Mouse (Mus musculus): ENCODE results near the gene Gm10644. TPM values are rescaled to one million over a fixed set of nuclear protein-coding genes. Genes with fewer than 3 reads are reported as not detected.

Gm10644 gene
- total and polyA plus RNA-seq, 2 experiments from 2014 or later, result 0.56 to 1.7 TPM

DNA sequence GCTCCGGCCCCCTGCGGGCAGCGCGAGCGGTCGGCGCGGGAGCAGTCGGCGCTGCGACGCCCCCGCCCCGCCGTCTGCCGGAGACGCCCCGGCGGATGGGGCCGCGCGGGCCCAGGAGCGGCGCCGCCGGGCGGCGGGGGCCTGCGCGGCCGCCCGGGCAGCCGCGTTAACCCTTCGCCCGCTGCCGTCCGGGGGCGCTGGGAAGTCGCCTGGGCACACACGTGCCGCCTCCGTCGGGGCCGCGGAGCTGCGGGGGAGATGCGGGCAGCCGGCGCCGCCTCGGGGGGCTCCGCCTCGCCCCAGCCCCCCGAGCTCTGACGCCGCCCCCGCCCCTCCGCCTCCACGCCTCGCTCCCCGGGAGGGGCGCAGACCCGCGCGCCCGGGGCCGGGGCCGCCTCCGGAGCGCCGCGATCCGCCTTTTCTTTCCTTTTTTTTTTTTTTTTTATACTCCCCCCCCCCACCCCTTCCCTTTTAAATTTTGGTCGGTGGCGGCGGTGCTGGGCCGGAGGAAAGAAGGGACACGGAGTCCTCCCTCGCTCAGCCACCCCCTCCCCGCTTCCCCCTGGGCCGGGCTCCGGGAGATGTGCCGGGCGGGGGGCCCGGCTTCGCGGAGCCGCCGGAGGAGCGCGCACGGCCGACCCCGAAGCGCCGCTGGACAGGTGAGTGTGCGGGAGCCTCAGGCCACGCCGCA is 54.6 kb downstream of the Gm10644 start:
- Histone ChIP-seq H3K4me2 (ENCODE audit: low read depth, low read length) (peak overlapping the region; percentile 69), H3K4me3 (ENCODE audit: low read length) (peak overlapping the region; percentile 93), H3K9me3 (ENCODE audit: low read length) (no peaks in the 10 kb centered on the region), H3K27ac (peak overlapping the region; percentile 99), H3K9ac (replicated peaks; ENCODE audit: low read length) (peak overlapping the region; percentile 95), H3K27me3 (ENCODE audit: insufficient read depth, low read length) (no peaks in the 10 kb centered on the region), H3K36me3 (ENCODE audit: insufficient read depth, low read length) (no peaks in the 10 kb centered on the region), H3K4me1 (ENCODE audit: insufficient read depth, low read length) (peaks cover 9% of the 10 kb centered on the region)
- no peak for TF ChIP-seq CTCF (IDR thresholded peaks at IDR 0.05; ENCODE audit: low read depth)
- WGBS, result under 1% methylated on average over 36 of the region's 100 CpGs
- ATAC-seq, result no peak
- DNase-seq (ENCODE audit: low spot score), result peak; percentile 74

DNA sequence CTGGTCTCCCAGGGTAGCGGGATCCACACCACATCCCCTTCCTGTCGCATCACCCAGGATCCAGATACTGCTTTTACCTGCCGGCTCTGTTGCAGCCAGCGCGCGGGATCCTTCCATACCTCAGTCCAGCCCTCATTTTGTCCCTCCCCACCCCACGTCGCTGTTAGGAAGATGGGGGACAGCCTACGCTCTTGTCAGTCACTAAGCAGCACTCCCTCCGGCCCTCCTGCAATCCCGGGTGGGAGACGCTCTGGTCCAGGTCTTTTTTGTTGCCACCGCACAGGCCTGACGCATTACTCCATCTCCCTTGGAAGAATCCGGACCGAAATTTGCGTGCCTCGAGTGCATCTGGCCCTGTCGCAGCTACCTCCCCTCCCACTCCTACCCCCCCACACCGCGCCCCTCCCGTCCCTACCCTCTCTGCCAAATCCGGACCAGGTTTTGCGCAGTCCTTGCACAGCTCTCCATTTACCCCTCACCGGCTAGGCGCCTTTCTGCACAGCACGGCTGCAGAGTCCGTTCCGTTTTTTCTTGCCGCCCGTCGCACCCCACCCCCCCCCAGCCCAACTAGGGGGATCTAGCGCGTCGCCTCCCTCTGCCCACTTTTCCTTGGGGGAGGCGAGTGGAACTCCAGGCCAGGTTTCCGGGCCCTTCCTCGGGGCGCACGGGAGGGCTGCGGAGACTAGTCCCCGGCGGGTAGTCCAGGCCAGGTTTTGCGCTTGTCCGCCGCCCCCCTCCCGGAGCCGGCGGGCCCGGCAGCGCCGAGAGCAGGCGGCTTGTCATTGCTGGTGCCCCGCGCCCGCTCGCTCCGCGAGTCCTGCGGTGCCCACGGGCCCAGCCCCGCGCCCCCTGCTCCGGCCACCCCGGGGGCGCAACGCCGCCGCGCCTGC is 55.4 kb downstream of the Gm10644 start, which contains the start of gene Adgrl1:
Gene Adgrl1, plus strand, starts transcription at position 743 of the 890 bp plus-strand sequence.
- peak within 1 kb of the TSS; percentile 95 for H3K9ac ChIP-seq (replicated peaks; ENCODE audit: low read length)
- no peaks in the 10 kb centered on the region for H3K27me3 ChIP-seq (ENCODE audit: insufficient read depth, low read length)
- H3K9me3 ChIP-seq (ENCODE audit: low read length), result no peaks in the 10 kb centered on the region
- DNase-seq (ENCODE audit: low spot score) (peak; percentile 98), ATAC-seq (peak; percentile 94)
- H3K36me3 ChIP-seq (ENCODE audit: insufficient read depth, low read length), result no peaks in the 10 kb centered on the region
- peak within 1 kb of the TSS; percentile 69 for H3K4me2 ChIP-seq (ENCODE audit: low read depth, low read length)
- peak within 1 kb of the TSS; percentile 93 for H3K4me3 ChIP-seq (ENCODE audit: low read length)
- peak within 1 kb of the TSS; percentile 99 for H3K27ac ChIP-seq
- under 1% methylated on average over 63 of the region's 70 CpGs for WGBS
- H3K4me1 ChIP-seq (ENCODE audit: insufficient read depth, low read length), result peaks cover 9% of the 10 kb centered on the region
- no peak for TF ChIP-seq CTCF (IDR thresholded peaks at IDR 0.05; ENCODE audit: low read depth)

DNA sequence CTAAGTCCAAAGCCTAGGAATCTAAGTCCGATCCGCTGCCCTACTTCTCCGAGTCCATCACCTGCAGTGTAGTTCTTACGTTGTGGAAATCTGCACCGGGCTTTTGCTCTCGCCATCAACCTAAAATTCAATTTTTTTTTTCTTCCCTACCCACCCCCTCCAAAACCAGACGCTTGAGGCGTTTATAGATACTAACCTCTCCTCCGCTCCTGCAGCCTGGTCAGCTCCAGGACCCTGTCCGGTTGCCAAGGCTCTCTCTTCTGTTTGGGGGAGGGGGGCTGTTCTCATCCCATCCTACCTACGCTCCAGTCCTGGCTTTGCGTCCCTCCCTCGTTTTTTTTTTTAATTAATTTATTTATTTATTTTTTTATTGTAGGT is 56.0 kb downstream of the Gm10644 start:
- H3K4me3 ChIP-seq (ENCODE audit: low read length), result peak overlapping the region; percentile 93
- peak overlapping the region; percentile 69 for H3K4me2 ChIP-seq (ENCODE audit: low read depth, low read length)
- H3K27ac ChIP-seq, result peak overlapping the region; percentile 99
- H3K27me3 ChIP-seq (ENCODE audit: insufficient read depth, low read length), result no peaks in the 10 kb centered on the region
- under 1% methylated on average over 13 of the region's 13 CpGs for WGBS
- DNase-seq (ENCODE audit: low spot score) (peak; percentile 93), ATAC-seq (no peak; the same call in 1 of the 2 replicates)
- no peak for TF ChIP-seq CTCF (IDR thresholded peaks at IDR 0.05; ENCODE audit: low read depth)
- no peaks in the 10 kb centered on the region for H3K9me3 ChIP-seq (ENCODE audit: low read length)
- H3K4me1 ChIP-seq (ENCODE audit: insufficient read depth, low read length), result peaks cover 7% of the 10 kb centered on the region
- no peaks in the 10 kb centered on the region for H3K36me3 ChIP-seq (ENCODE audit: insufficient read depth, low read length)
- peak overlapping the region; percentile 95 for H3K9ac ChIP-seq (replicated peaks; ENCODE audit: low read length)

DNA sequence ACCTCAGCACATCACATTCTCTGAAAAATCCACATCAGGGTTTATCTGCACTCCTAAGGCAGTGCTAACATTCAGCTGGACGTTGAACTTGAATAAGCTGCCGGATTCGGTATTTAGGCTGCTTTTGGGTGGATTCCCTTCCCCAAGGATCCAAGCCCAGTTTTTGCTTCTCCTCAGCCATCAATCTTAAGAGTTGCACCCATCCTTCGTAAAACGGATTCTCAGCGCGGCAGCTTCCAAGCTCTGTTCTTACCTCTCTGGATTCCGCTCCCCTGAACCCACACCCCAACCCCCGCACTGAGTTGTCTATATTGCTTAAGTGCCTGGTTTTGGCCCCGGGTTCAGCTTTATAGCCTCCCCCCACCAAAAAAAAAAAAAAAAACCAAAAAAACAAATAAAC is 56.5 kb downstream of the Gm10644 start:
- TF ChIP-seq CTCF (IDR thresholded peaks at IDR 0.05; ENCODE audit: low read depth), result no peak
- H3K4me3 ChIP-seq (ENCODE audit: low read length), result peak overlapping the region; percentile 93
- H3K27me3 ChIP-seq (ENCODE audit: insufficient read depth, low read length), result no peaks in the 10 kb centered on the region
- peak overlapping the region; percentile 69 for H3K4me2 ChIP-seq (ENCODE audit: low read depth, low read length)
- H3K9ac ChIP-seq (replicated peaks; ENCODE audit: low read length), result peak overlapping the region; percentile 95
- no peak for ATAC-seq
- no peaks in the 10 kb centered on the region for H3K36me3 ChIP-seq (ENCODE audit: insufficient read depth, low read length)
- 3% methylated on average over 10 of the region's 10 CpGs for WGBS
- H3K9me3 ChIP-seq (ENCODE audit: low read length), result no peaks in the 10 kb centered on the region
- peaks cover 4% of the 10 kb centered on the region for H3K4me1 ChIP-seq (ENCODE audit: insufficient read depth, low read length)
- peak overlapping the region; percentile 99 for H3K27ac ChIP-seq
- peak; percentile 78 for DNase-seq (ENCODE audit: low spot score)

DNA sequence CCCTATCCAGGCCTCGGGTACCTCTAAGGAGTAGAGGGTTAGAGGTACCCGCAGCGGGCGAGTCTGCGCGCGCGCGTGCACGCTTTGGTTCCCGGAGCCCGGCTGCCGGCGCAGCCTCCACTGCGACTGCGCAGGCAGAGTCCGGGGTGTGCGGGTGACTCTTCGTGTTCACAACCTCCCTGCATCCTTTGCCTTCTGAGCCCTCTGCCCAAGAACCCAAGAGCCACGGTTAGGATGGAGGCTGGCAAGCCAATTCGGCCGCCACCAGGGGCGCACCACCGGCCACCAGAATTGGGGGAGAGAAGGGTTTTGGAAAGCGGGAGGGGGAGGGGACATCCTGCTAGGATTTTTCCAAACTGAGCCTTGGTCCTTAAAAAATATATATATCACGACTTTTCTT is 57.8 kb downstream of the Gm10644 start:
- Histone ChIP-seq H3K9me3 (ENCODE audit: low read length) (no peaks in the 10 kb centered on the region), H3K4me1 (ENCODE audit: insufficient read depth, low read length) (no peaks in the 10 kb centered on the region; the same call in 1 of the 2 replicates), H3K36me3 (ENCODE audit: insufficient read depth, low read length) (no peaks in the 10 kb centered on the region), H3K4me3 (ENCODE audit: low read length) (peak overlapping the region; percentile 25), H3K4me2 (ENCODE audit: low read depth, low read length) (peak overlapping the region; percentile 69), H3K27me3 (ENCODE audit: insufficient read depth, low read length) (no peaks in the 10 kb centered on the region), H3K9ac (replicated peaks; ENCODE audit: low read length) (peak overlapping the region; percentile 10; the same call in 1 of the 2 replicates), H3K27ac (0 out of 2 replicates have a peak overlapping the region, but pooled peaks have one; percentile 99)
- peak; percentile 77 for TF ChIP-seq CTCF (IDR thresholded peaks at IDR 0.05; ENCODE audit: low read depth)
- WGBS, result 3% methylated on average over 26 of the region's 26 CpGs
- peak; percentile 77 for DNase-seq (ENCODE audit: low spot score)
- no peak for ATAC-seq

DNA sequence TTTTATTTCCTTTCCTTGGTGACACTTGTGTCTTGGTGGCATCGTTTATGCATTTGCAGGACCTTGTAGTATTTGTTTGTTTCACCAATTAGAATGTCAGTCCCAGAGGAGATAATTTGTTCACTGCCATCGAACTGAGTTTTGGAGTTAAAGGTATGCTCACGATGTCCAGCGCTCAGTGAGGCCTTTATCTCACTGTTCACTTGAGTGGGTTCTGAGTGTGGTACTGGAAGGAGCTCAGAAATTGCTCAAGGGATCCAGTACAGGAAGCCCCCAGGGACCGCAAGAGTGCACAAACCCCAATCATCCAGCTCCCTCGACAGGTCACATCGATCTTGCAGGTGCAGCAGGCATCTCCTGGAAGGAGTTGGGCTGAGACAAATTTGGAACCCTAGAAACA is 58.5 kb downstream of the Gm10644 start:
- no peak overlapping the region for H3K4me3 ChIP-seq (ENCODE audit: low read length)
- no peaks in the 10 kb centered on the region for H3K9me3 ChIP-seq (ENCODE audit: low read length)
- no peak for ATAC-seq
- no peak overlapping the region for H3K9ac ChIP-seq (replicated peaks; ENCODE audit: low read length)
- H3K4me2 ChIP-seq (ENCODE audit: low read depth, low read length), result no peak overlapping the region
- H3K27ac ChIP-seq, result no peak overlapping the region
- no peak for TF ChIP-seq CTCF (IDR thresholded peaks at IDR 0.05; ENCODE audit: low read depth)
- H3K27me3 ChIP-seq (ENCODE audit: insufficient read depth, low read length), result no peaks in the 10 kb centered on the region
- DNase-seq (ENCODE audit: low spot score), result no peak
- WGBS, result 82% methylated on average over 7 of the region's 7 CpGs
- no peaks in the 10 kb centered on the region; the same call in 1 of the 2 replicates for H3K4me1 ChIP-seq (ENCODE audit: insufficient read depth, low read length)
- no peaks in the 10 kb centered on the region for H3K36me3 ChIP-seq (ENCODE audit: insufficient read depth, low read length)

All from hindbrain, postnatal 0 days (tissue).